Mouse (Mus musculus) cerebellum, postnatal 10 days (tissue): ENCODE results near the gene Tssc4.
A peak's percentile ranks its signal among the peaks of the same experiment; 100 is the strongest.

Experiments
- DNase-seq, 2 experiments: peaks; one replicate each; pipeline ENCODE4 v3.0.0; 2021; ENCODE audit warnings: mixed read lengths in 2 of 2

Gene Tssc4

DNA sequence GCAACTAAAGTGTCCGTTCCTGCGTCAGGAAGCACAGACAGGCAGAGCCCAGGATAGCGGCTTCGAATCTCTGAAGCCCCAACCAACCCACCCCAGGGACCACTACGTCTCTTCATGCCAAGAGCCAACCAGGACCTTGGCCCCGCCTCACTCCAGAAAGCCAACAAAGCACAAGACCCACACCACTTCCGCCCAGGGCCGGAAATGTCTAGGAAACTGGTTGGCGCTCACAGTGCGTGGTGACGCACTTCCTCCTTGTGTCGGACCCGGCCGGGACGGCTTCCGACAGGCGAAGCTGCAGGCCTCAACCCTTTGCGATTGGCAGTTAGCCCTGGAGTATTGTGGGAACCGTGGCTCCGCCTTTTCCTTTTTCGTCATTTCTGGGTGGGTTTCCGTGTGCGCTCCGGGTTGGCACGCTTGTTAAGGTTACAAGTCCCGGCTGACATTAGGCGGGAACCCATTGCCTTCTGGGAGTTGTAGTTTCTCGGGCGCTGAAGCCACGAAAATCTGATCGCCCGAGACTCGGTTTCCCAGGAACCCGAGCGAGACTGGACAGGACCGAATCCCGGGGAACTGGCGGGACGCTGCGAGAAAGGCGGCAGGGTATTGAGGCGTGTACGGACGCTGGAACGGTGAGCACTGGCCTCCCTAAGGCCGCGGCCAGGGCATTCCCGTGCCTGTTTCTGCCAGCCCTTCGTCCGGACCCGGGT is at the start of gene Tssc4:
Tssc4 (plus strand) TSS at position 368 of the 710 bp plus-strand sequence.
- DNase-seq, result peak; percentile 99

GRCm38 (mm10) chr7:143020040-143020439 is 49.0 kb upstream of the Tssc4 start:
- DNase-seq, result no peak

GRCm38 (mm10) chr7:143020764-143021163 is 48.3 kb upstream of the Tssc4 start:
- DNase-seq, result no peak

DNA sequence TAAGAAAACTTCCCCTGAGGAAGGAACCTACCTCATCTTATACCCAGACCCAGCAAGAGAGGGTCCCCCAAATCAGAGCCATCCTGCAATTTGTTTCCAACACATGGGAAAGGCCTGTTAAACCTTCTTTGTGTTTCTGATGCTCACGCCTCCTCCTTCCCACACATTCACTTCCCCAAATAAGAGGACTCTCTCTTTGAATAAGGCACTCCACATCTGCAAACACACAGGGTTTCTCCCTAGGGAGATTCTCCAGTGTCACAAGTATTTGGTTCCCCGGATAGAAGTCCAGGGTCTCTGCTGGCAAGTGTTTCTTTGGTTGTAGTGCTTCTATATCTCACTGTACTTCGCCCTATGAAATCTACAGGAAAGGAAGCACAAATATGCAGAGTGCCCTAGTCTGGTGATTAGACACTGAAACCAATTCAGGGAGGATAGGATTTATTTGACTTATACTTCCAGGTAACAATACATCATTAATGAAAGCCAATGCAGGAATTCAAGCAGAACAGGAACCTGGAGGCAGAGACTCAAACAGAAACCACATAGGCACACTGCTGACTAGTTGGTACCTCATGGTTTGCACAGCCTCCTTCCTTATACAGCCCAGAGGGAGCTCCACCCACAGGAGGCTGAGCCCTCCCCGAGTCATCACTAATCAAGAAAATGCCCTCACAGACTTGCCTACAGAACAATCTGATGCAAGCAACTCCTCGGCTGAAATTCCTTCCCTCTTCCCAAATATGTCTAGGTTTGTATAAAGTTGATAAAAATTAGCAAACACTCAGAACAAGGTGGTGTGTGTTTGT is 47.5 kb upstream of the Tssc4 start:
- DNase-seq, result no peak

DNA sequence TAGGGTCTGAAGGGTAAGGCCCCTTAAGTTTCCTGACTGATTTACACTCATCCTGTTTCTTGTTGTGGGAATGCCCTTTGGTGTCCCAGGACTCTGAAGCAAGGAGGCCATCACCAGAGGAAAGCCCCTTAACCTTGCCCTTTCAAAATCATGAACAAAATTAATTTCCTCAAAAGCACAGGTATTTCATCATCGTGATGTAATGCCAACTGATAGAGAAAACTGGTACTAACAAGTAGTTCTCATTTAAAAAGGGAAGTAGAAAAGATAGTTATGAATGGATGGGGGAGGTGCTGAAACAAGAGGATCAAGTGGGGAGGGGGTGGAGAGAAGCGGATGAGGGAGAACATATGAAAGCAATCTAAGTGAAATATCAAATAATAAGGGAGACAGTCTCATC is 45.5 kb upstream of the Tssc4 start:
- DNase-seq, result no peak

GRCm38 (mm10) chr7:143024293-143024692 is 44.8 kb upstream of the Tssc4 start:
- DNase-seq, result no peak

GRCm38 (mm10) chr7:143025496-143025895 is 43.6 kb upstream of the Tssc4 start:
- DNase-seq, result no peak

DNA sequence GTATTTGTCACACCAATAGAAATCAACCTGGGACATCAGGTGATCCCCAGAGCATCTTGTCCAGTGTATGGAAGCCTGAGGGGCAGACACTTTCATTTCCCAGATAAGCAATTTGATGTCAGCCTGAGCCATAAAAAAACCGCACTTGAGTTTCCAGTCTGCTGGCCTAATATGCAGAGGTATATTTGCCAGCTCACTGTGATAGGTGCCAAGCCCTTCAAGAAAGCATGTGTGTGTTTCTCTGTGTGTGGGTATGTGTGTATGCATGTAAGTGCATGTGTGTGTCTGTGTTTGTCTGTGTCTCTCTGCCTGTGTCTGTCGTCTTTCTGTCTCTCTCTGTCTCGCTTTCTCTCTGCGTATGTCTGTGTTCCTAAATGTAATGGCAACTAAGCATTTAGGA is 41.9 kb upstream of the Tssc4 start:
- peak; percentile 65 to 72 for DNase-seq

GRCm38 (mm10) chr7:143031816-143032215 is 37.2 kb upstream of the Tssc4 start:
- DNase-seq, result no peak

- peak; percentile 65 to 75 for DNase-seq
Observed at GRCm38 (mm10) chr7:143033581-143033980, 35.5 kb upstream of the Tssc4 start.

GRCm38 (mm10) chr7:143034112-143034511 is 34.9 kb upstream of the Tssc4 start:
- no peak for DNase-seq

- DNase-seq, result no peak
Observed at GRCm38 (mm10) chr7:143034519-143035450, 34.3 kb upstream of the Tssc4 start.

DNA sequence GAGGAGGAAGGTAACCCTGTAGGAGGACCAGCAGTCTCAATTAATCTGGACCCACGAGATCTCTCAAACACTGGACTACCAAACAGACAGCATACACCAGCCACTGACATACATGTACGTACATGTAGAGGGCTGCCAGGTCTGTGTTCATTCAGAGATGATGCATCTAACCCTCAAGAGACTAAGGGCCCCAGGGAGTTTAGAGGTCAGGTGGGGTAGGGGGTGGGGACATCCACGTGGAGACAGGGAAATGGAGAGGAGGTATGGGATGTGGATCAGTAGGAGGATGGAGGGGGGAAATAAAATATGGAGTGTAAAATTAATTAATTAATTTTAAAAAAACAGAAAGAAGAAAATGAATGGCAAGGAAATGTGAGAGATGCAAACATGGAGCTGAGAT is 32.3 kb upstream of the Tssc4 start:
- no peak for DNase-seq

GRCm38 (mm10) chr7:143037306-143037705 is 31.7 kb upstream of the Tssc4 start:
- no peak for DNase-seq

DNA sequence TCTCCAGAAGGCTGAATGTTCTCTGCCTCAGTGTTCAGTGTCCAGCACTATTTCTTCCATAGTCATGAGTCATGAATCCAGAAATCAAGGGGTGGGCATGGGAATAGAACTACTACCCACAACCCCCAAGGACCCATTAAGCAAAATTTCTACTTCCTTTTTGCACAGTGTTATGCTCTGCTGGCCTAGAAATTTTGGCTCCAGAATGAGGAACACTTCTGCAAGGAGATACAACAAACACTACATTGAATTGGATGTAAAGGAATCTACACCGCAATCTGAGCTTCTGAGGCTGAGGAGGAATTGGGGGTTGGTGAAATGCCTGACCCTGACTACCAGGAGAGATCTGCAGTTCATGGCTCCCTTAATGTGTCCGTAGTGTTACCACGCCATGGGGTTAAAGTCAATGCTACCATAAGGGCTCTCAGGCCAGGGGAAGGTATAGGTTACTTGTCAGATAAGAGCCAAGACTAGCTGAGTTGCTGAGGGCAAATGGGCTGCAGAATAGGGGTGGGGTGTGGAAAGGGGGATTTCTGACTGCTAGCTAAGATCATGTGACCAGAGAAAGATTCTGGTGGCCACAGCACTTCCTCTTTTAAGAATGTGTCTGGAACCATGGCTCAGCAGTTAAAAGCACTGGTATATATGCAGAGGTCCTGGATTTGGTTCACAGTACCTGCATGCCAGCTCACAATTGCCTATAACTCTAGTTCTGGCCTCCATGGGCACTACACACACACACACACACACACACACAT is 30.7 kb upstream of the Tssc4 start:
- no peak for DNase-seq

DNA sequence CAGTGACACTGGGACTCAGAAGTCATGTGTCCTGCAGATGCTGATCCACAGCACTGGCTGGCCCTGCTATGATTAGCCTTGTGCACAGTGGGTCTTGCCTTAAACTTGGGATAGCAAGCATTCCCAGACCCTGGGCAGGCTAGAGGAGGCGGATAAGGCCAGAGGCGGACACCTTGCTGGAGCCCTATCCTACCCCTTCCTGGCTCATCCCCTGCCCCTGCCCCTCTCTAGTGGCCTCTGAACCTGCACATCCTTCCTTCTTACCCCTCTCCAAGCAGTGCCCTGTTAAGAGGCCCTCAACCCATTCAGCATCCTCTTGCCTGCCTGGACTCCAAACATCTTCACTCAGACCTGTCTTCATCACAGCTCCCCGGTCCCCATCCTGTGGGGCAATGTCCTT is 28.5 kb upstream of the Tssc4 start:
- no peak for DNase-seq

- no peak for DNase-seq
Observed at GRCm38 (mm10) chr7:143041138-143041822, 27.8 kb upstream of the Tssc4 start.

DNA sequence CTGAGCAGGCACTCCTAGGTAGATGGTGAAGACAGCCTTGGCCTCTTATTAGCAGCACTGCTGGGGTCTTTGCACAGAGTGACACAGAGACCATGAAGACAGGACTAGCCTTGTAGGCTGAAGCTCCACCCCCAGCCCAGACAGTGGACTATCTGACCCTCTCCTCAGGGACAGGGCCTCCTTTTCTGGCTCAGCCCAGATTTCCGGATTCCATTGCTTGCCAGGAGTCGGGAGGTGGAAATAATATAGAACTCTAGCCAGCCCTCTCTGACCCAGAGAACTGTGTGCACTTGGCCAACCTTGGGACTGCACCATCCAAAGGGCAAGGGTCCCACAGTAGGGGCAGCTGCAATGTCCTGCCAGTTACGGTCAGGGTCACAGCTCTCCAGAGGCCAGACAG is 27.0 kb upstream of the Tssc4 start:
- DNase-seq, result no peak

DNA sequence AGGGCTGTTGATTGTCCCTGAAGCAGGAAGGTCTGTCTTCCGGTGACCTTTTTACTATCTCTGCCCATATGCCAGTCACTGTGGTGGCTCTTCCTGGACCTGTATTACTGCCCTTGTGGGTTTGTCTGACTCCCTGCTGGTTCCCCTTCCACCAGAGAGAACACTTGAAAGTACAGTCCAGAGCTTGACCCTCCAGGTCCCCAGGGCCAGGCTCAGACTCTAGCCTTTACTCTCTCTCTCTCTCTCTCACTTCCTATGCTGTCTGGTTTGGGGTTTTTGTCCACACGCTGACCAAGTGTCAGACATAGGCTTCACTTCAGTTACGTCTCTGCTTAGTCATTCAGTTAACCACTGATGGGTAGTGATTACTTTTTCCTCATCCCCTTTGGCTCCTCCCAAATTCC is 26.1 kb upstream of the Tssc4 start:
- no peak for DNase-seq

DNA sequence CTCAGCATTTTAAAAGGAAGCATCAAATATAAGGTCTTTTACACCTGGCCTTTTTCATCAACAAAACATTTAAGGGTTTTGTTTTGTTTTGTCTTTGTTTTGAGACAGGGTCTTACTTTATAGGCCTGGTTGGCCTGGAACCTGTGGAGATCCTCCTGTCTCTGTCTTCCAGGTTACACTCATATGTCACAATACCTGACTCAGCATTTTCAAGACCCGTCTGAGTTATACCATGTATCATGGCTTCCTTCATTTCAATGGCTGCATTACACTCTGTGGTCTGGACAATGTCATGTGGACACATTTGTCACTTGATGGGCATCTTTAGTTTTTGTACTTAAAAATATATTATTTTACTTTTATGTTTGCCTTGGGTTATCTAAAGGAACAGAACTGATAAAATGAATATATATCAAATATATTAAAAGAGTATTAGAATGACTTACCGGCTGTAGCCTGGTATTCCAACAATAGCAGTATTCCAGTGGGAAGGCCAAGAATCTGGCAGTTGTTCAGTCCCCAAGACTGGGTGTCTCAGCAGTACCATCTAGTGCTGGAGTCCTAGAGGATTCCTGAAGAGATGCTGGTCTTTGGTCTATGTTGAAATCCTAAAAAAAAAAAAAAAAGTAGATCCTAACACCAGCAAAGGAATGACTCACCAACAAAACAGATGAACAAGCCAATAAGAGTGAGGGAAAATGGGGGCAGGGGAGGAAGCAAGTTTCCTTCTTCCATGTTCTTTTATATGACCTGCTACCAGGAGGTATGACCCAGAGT is 24.8 kb upstream of the Tssc4 start:
- DNase-seq, result no peak

DNA sequence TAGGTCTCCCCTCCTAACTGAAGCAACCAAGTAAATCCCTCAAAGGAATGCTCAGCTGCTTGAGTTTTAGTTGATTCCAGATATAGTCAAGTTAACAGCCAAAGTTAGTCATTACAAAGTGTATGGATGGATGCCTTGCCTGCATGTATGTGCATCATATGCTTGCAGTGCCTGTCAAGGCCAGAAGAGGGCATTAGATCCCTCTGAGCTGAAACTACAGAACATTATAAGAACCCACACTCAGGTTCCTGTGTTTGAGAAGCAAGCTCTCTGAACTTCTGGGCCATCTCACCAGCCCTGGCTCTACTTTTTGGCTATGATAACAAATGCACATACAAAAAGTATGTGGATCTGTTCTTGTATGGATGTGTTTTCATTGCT is 24.2 kb upstream of the Tssc4 start:
- no peak for DNase-seq
